Mouse (Mus musculus) heart, postnatal 25 days (tissue): ENCODE data around the gene Prss36. TPM values are rescaled to one million over a fixed set of nuclear protein-coding genes. Genes with fewer than 3 reads are reported as not detected.

Experiments
- total RNA-seq, 2 experiments: library from RNA; stranded (reverse); gene quantifications; 2 replicates each; pipeline ENCODE4 v1.2.3; 2021

Gene Prss36
- total RNA-seq, 2 experiments from 2014 or later = 7.5 to 8.1 TPM

Other genes with a start within 250 kb of the Prss36 start
- gene Bcl7c, start 237.8 kb downstream of the Prss36 start, total RNA-seq = 10 to 100 TPM; 36.6 to 41.5 TPM
- gene Ctf1, start 234.0 kb downstream of the Prss36 start, total RNA-seq = 1 to 10 TPM; 7.1 to 9.3 TPM
- gene Ctf2, start 214.6 kb downstream of the Prss36 start, total RNA-seq = not detected
- gene Fbxl19, start 202.2 kb downstream of the Prss36 start, total RNA-seq = 1 to 10 TPM; 3.0 to 4.2 TPM
- 10 to 100 TPM; 16.5 to 19.4 TPM for gene Orai3, start 176.9 kb downstream of the Prss36 start, total RNA-seq
- gene Setd1a, start 170.1 kb downstream of the Prss36 start, total RNA-seq = 10 to 100 TPM; 18.8 to 21.1 TPM
- 1 to 10 TPM; 2.0 to 3.6 TPM for gene Gm49388, start 161.1 kb downstream of the Prss36 start, total RNA-seq
- gene Hsd3b7, start 146.1 kb downstream of the Prss36 start, total RNA-seq = 10 to 100 TPM; 15.4 to 16.0 TPM
- 10 to 100 TPM; 61.4 to 68.7 TPM for gene Stx4a, start 122.4 kb downstream of the Prss36 start, total RNA-seq
- gene Stx1b, start 122.2 kb downstream of the Prss36 start, total RNA-seq = under 1 TPM; 0.39 to 0.42 TPM
- 10 to 100 TPM; 17.2 to 18.4 TPM for gene Zfp646, start 70.5 kb downstream of the Prss36 start, total RNA-seq
- gene Zfp668, start 69.9 kb downstream of the Prss36 start, total RNA-seq = 1 to 10 TPM; 3.4 to 4.7 TPM
- gene Prss53, start 55.8 kb downstream of the Prss36 start, total RNA-seq = 1 to 10 TPM in 1 of 2 experiments, under 1 TPM in 1; 0.99 to 1.3 TPM
- not detected for gene Gm21974, start 51.3 kb downstream of the Prss36 start, total RNA-seq
- 10 to 100 TPM; 15.2 to 22.0 TPM for gene Vkorc1, start 51.1 kb downstream of the Prss36 start, total RNA-seq
- gene Bckdk, start 42.6 kb downstream of the Prss36 start, total RNA-seq = 100 to 1,000 TPM in 1 of 2 experiments, 10 to 100 TPM in 1; 98.8 to 104 TPM
- 10 to 100 TPM; 12.3 to 13.5 TPM for gene Kat8, start 34.2 kb downstream of the Prss36 start, total RNA-seq
- gene Prss8, start 16.6 kb downstream of the Prss36 start, total RNA-seq = not detected
- 100 to 1,000 TPM; 139 to 171 TPM for gene Fus, start 20.7 kb upstream of the Prss36 start, total RNA-seq
- gene Pycard, start 47.1 kb upstream of the Prss36 start, total RNA-seq = 10 to 100 TPM; 10.3 to 10.9 TPM
- gene Trim72, start 57.2 kb upstream of the Prss36 start, total RNA-seq = 100 to 1,000 TPM; 301 to 325 TPM
- gene Itgam, start 115.9 kb upstream of the Prss36 start, total RNA-seq = 1 to 10 TPM; 4.6 to 5.1 TPM
- not detected for gene Gm49368, start 116.0 kb upstream of the Prss36 start, total RNA-seq
- gene Itgax, start 182.8 kb upstream of the Prss36 start, total RNA-seq = under 1 TPM; 0.17 to 0.26 TPM
- gene Itgad, start 207.7 kb upstream of the Prss36 start, total RNA-seq = not detected